Mouse (Mus musculus) spleen, adult 12 weeks (tissue): ENCODE results near the gene Ptpra.

Source experiments
- DNase-seq: peaks from one replicate; pipeline ENCODE4 v3.0.0; 2022; ENCODE audit warnings: low spot score

The Ptpra gene

DNA sequence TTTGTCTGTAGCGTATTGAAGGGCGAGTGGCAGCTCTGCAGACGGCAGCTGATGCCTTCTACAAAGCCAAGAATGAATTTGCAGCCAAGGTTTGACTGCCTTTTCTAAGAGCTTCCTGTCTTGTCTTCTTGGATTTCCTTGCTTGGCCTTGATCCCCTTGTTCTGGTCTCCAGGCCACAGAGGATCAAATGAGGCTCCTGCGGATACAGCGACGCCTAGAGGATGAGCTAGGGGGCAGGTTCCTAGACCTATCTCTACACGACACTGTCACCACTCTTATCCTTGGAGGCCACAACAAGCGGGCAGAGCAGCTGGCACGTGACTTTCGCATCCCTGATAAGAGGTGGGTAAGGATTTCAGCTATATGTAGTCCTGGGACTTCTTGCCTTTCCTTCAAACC lies 7.9 kb upstream of the Ptpra start:
- DNase-seq: no peak

DNA sequence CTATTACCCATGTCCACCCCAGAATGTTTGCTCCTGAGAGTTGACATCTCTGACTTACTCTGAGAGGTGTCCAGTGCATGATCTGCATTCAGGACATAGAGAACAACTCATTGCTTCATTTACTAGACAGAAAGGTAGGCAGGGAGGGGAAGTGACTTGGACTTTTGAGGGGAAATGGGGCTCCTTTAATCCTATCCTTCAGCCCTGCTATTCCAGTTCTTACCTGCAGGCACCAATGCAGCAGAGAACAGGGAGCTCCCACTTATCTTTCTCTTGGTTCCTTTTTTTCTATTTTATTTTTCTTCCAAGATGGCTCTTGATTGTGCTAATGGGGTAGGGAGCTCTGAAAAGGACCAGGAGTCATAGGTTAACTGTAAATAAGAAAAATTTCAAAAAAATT lies 1.6 kb upstream of the Ptpra start:
- no peak for DNase-seq

DNA sequence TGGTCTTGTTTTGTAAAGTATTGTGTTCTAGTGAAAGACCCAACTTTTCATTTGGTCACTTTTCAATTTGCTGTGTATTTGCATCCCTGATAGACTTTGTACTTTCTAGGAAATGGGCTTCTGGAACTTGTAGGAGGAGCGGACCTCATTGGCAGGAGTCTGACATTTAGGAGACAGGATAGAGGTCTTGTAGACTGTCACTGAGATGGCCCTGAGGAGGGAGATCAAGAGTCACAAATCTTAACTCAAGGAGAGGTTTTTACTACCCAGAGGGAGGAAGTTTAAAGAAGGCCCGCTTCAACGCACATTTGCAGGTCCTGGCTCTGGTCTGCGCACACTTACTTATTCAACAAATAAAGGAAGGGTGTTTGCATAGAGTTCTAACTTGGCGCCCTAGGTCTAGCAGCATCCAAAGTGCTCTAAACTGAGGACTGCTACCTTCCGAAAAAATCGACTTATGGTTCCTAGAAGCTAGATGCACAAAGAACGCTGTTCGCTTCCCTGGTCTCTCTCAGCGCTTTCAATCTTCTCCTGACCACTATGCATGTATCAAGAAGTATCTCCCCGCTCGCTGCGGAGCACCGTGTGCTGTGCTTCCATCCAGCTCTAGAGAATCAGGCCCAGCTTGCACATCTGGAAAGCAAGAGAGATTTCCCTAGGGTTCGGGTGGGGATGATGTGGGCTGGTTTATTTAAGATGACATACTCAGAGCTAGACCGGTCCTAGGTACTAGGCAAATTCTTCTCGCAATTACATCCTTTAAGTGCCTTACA lies 871 bp upstream of the Ptpra start:
- no peak for DNase-seq

DNA sequence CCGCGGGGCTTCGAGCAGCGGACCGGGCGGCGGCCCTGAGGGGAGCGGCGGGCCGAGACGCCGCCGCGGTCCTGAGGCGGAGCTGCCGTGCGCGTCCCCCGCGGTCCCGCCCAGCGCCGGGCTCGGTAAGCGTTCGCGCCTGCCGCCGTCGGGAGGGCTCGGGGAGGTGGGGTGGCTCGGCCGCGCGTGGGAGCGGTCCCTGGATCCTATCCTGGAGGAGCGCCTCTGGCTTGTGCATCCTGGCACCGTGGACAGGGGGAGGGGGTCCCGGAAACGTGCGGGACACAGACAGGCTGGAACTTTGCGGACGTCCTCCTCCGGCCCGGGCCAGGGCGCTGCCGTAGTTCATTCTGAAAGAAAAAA lies 337 bp downstream of the Ptpra start:
- peak; percentile 77 for DNase-seq

DNA sequence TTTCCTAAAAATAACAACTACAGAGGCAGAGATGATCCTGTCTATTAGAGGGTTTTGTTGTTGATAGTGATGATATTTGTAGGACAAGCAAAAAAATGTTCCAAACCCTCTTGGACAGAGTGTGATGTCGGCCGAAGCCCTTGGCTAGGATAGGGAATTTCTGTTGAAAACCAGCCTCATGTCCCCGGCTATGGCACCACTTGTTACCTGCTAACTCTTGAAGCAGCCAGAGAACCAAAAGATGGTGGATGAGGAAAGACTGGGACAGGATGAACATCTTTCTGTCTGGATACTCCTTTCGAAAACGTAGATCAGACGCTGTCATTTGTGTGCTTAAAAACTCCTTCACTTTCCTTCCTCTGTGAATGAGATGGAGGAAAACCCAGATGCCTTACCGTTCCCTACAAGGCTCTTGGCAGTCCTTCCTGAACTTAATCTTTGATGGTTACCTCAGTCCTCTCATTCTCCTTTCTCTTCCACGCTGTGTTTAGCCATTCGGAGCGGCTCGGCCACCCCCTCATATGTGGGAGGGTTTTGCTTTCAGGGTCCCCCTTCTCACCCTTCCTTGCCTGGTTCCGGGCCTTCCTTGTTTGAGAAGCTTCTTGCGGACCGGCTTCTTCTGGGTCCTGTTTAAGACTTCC lies 1.1 kb downstream of the Ptpra start:
- DNase-seq: no peak

DNA sequence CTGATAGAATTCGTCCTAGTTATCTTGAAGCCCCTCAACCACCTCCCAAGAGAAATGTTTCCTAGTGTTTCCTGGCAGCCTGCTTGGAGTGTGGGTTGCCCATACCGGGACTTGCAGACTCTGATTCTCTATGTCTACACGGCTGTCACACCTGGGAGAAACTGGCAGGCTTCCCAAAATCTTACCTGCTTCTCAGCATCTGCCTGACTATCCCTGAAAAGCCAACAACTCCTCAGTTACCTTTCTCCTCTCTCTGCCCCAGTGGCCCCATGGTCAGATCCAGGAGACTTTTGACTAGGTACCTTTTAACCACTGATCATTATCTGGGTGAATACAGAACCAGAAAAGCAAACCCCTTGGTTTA lies 1.6 kb downstream of the Ptpra start:
- no peak for DNase-seq

DNA sequence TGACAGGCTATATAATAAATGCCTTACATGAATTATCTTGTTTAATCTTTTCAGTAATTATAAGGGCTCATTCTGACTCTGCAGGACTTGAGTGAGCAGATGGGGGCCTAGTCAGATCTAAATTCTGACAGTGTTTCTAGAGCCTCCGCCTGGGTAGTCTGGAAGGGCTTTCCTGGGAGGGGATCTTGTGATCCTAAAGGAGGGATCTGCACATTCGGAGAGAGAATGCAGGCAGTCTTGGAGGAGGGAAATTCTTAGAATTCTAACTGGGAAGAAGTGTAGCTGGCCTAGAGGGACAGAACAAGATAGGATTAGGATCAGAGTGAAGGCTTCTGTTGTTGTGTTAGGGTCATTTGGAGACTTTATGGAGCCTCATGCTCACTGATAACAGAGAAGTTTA lies 2.2 kb downstream of the Ptpra start:
- no peak for DNase-seq

DNA sequence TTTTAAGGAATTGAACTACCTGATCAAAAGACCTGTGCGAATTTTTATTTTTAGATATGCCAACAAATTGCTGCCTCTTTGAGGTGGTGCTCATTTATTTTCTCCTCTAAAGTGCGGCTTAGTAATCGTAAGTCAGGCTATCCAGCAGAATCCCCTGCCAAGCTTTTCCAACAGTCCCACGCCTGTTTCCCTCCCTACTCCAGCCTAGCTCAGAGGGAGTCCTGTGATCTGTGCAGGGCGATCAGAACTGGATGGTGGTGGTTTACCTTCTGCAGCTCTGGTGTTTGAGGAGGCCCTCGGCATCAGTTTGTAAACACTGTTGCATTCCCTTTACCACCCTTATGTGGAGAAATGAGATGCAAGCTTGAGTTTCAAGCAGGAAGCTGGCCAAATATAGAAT lies 3.3 kb downstream of the Ptpra start:
- DNase-seq: no peak

DNA sequence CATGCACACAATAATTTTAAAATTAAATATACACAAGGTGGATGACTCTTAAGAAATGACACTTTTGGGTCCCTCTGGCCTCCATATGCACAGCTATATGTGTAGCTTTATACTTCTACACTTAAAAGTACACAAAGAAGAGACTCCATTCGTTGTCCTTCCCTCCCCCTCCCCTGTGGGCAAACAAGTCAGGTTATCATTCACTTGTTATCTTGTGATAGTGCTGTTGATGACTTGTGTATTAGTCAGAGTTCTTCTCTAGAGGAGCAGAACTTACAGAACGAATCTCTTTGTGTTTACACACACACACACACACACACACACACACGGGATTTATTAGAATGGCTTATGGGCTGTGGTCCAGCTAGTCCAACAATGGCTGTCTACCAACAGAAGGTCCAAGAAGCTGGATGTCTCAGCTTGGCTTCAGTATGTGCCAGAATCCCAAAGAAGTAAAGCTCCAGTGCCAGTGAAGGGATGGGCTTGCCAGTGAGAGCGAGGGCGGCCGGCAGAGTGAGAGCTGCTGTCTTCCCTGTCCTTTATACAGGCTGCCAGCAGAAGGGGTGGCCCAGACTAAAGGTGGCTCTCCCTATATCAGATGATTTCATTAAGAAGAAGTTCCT lies 4.8 kb downstream of the Ptpra start:
- DNase-seq: no peak

DNA sequence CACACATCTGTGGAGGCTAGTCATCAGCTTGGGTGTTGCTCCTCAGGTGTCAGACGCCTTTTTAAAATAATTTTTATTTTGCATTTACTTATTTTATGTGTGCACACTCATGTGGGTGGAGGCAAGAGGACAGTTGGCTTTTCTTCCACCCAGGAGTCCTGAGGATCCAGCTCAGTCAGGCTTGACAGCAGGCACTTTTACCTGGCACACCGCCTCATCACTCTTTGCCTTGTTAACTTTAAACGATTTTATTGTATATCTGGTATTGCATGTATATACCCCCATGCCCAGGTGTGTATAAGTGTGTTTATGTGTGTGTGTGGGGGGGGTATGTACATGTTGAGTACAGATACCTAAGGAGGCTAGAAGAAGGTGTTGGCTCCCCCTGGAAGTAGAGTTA lies 7.8 kb downstream of the Ptpra start:
- no peak for DNase-seq

DNA sequence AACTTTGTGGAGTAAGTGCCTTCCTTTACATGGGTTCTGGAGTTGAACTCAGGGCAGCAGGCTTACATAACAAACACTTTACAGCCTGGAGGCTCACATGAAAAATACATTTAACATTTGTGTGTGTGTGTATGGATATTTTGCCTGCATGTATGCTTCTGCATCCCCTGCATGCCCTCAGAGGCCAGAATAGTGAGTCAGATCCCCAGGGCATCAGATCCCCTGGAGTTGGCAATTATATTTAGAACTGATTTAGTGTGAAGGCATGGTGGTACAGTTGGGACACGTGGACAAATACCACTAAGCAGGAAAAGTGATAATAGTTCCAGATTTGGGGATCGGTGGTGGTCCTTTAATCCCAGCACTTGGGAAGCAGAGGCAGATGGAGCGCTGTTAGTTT lies 9.5 kb downstream of the Ptpra start:
- no peak for DNase-seq

DNA sequence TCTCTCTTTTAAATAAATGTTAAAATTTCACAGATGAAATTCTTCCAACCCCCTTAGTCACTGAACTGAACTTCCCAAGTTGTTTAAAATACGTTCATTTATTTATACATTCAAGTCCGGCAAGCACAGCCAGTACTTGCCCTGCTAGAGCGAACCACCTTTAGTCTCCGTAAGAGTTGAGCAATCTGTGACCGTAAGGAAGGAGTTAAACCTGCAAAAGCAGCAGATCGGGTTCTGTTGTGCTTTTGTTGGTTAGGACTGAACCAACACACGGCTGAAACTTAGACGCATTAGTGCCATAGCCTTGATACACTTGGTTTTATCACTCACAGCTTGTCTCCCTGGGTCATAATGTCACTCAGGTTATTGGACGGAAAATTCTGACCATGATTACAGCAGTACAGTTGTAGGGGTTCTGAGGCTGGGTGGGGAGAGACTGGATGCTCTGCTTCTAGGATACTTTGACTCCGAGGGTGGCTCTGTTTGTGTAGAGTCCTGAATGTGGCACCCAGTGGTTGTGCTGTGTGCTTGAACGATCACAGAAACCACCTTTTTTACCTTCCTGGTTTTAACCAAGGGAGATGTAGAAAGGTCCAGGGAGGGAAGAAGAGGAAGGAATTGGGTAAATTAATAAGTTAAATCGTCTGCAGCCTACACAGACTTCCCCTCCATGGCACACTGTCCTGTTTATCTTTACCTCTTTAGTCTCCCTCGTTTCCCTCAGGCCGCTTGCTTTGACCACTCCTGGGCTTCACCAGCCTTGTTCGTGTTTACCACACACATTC lies 11.4 kb downstream of the Ptpra start:
- DNase-seq: no peak

DNA sequence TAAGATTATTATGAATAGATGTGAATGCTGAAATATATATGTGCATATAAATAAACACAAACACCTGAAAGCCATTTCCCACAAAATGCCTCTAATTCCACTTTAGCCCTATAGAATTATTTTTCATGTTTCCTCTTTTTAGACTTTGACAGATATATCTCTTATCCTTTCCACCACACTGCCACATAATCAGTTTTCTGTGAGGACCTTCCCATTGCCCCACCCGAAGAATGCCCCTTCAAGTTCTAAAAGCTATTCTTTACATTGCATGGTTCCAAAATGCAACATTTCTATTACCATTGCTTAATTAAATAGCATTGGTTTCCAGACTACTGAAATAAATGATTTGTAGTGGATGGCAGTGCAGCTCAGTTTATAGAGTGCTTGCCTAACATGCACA lies 16.4 kb downstream of the Ptpra start:
- no peak for DNase-seq

DNA sequence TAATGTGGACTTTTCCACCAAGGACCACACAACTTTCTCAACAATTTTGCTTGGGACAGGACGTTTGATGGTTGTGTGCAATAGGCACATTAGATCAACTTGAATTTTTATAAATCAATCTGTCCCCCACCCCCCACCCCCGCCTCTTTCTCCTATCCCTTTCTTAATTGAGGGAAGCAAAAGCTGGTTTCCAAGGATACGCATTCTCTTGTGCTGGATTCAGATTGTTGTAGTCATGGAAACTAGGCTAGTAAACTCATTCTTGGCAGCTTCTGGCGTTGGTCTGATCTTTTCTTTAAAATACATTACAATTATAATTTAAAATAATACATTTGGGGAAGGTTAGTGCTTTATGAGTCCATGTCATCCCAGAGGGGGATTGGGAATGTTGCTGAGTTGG lies 19.3 kb downstream of the Ptpra start:
- DNase-seq: no peak

DNA sequence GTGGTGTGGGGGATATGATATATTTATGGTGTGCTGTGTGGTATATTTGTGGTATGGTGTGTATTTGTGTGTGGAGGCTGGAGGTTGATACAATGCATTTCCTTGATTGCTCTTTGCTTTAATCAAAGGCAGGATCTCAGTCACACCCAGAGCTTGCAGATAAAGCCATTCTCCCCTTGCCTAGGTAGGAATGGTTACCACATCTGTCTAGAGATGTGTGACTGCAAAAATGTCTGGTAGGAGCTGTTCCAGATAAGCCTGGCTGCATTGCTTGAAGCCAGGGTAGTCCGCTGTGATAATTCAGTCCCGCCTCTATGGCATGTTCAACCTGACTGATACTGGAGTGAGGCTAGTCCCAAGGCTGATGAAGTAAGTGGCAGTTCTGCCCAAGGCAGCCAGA lies 19.9 kb downstream of the Ptpra start:
- DNase-seq: no peak

DNA sequence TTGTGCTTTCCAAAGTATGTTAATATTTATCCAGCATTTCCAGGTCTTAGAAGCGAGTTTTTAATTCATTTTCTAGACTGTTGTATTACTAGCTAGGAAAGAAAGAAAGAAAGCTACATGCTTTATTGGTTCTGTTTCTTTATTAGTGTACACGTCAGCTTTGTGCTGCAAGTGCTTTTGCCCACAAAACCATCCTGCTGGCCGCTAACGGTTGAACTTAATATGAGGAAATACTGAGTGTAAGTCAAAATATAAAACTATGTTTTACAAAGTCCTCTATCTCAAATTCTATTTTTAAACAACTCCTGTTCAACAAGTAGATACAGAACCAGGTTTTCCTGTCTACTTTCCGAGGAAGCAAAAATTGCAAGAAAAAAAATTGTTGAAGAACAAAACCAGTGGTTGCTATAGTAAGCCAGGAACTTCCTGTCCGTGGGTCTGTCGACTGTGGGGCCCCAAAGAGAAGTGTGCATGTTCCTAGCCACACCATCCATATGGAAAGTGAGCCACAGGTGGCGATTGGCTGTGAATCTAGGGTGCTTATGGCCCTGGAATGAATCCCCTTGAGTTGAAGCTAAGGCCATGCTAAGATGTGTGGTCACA lies 22.9 kb downstream of the Ptpra start:
- no peak for DNase-seq

DNA sequence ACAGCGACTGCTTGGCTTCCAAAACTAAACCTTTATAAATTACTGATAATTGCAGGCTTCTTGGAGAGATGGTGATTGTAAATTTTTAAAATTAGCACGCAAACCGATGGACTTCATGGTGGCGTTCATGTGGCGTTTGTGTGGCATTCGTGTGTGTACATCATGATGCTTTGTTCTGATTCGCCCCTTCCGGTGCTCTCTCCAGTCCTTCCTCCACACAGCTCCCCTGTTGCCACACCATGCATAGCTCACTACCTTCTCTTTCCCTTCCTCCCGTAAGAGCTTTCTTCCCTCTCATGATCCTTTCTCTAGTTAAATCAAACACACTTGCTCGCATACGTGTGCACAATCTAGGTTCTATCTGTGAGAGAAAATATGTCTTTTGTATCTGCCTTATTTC lies 25.7 kb downstream of the Ptpra start:
- no peak for DNase-seq

DNA sequence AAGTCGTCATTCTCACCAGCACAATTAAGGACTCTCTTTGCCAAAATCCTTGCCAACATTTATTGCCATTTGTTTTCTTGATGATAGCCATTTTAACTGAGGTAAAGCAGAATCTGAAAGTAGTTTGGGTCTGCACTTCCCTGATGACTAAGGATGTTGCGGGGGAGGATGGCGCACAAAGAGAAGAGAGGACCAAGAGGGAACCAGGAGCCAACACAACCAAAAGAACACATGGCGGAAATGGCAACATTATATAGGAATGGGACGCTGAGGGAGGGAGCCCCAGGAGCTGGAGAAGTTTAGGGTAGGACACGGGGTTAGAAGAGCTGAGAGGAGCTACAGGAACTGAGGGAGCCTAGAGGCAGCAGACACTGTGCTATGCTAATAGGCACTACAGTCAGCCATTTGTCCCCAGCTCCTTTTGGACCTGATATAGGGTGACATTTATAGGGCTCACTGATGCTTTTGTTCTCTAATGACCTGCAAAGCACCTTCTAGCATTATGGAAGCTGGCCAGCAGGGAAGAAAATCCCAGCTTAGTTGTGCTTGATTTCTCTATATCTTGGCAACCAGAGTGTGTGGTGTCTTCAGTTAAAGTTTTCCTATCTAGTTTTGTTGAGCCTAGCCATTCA lies 26.7 kb downstream of the Ptpra start:
- DNase-seq: no peak

DNA sequence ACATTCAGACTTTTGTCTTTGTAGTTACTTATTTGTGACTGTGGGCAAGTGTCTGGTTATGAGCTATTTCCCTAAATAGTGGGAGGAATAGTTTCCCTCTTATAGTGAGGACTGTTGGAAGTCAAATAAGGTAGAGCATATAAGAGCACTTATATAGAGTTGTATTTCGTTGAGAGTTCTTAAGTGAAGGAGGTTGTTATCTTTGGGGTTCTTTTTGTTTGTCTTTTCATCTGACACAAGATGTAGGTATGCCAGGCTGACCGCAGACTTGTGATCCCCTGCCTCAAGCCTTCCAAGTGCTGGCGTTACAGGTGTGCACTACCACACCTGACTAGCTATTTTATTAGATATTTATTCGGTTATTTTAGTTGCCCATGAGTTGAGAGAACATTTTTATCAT lies 32.1 kb downstream of the Ptpra start:
- no peak for DNase-seq

DNA sequence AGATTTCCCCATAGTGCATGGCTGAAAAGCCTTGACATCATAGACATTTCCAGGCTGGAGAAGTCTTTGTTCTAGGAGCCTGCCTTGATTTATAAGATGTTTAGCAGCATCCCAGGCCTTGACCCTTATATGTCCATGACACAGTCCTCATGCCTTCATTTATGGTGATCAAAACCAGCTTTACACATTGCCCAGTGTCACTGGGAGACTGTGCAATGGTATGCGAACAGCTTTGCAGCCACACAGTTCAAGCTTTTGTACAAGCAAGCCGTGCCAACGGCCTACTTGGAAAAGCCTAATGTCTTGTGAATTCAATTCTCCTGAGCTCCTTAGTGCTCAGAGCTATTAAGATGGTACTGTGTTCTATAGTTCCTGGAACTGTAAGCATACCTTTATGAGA lies 32.6 kb downstream of the Ptpra start:
- DNase-seq: no peak

DNA sequence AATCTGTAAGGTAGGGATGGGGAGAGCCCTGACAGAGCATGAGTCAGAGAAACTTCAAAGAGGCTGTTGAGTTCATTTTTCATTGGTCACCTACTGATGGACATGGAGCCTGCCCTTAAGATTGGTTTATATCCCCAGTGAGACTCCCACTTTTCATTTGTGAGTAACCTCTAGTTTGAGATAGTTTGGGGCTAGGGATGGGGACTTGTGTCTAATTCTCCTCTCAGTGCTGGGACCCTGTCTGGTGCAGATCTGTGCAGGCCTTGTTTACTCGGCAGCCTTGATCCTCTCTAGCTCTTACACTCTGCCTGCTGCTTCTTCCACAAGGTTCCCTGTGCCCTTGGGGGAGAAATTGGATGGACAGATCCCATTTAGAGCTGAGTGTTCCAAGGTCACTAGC lies 34.1 kb downstream of the Ptpra start:
- no peak for DNase-seq

DNA sequence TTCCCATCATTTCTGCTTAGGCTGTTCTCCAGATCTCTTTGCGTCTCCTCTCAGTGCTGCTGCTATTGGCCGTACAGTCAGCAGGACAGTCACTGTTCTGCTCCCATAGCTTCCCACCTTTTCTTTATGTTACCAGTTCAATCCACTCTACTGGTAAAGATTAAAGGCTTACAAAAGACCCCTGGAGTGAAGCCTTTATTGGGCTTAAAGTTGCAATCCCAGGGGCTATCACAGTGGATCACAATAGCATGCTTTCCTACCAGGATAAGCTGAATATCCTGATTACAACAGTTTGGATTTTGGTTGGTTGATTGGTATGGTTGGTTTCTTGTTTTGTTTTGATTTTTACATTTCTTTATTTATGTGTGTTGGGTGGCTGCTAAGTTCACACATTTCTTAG lies 37.9 kb downstream of the Ptpra start:
- DNase-seq: no peak
